In the genomic region with DNA sequence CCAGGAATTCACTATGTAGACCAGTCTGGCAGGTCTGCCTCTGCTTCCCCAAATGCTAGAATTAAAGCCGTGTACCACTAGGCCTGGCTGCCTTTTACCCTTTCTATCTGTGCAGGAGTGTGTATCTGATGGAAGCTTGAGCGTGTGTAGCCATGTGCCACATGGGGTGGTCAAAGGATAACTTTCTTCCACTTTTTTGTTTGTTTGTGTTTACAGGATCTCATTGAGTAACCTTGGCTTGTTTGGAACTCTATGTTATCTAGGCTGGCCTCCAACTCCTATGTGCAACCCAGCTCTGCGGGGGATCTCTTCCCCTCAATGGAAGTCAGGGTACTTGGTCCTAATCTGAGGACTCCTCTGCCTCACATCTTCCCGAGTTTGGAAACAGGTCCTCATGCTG, we compare ENCODE assay signal across 8 mouse cellular contexts. TPM values are rescaled to one million over a fixed set of nuclear protein-coding genes. Genes with fewer than 3 reads are reported as not detected.
DNase-seq lines count a peak whose midpoint lies in the region; ATAC-seq lines count a peak whose summit lies in the region.

No protein-coding gene starts in this region.

- peaks cover 35% of the 10 kb centered on the region for H3K4me1 ChIP-seq in heart, embryonic 12.5 days (replicated peaks)
- peaks cover 36% of the 10 kb centered on the region for H3K4me1 ChIP-seq in hindbrain, embryonic 13.5 days (replicated peaks)
- H3K4me1 ChIP-seq in midbrain, embryonic 11.5 days (ENCODE audit: control insufficient read depth, insufficient read depth, low read length): peaks cover 11% of the 10 kb centered on the region

- no peaks in the 10 kb centered on the region for H3K36me3 ChIP-seq in heart, embryonic 12.5 days
- no peaks in the 10 kb centered on the region for H3K36me3 ChIP-seq in hindbrain, embryonic 13.5 days
- H3K36me3 ChIP-seq in midbrain, embryonic 11.5 days (ENCODE audit: control insufficient read depth, insufficient read depth, low read length): no peaks in the 10 kb centered on the region

- H3K27ac ChIP-seq in heart, embryonic 12.5 days (ENCODE audit: poor library complexity, severe bottlenecking): 0 out of 2 replicates have a peak overlapping the region, but pooled peaks have one; percentile 75
- H3K27ac ChIP-seq in hindbrain, embryonic 13.5 days: no peak overlapping the region
- H3K27ac ChIP-seq in midbrain, embryonic 11.5 days (ENCODE audit: low read depth, low read length): no peak overlapping the region

- peak overlapping the region; percentile 99 for H3K4me3 ChIP-seq in heart, embryonic 12.5 days
- peak overlapping the region; percentile 97 for H3K4me3 ChIP-seq in hindbrain, embryonic 13.5 days
- H3K4me3 ChIP-seq in midbrain, embryonic 11.5 days (ENCODE audit: low read depth, low read length): peak overlapping the region; percentile 100

- no peaks in the 10 kb centered on the region for H3K9me3 ChIP-seq in heart, embryonic 12.5 days (replicated peaks)
- no peaks in the 10 kb centered on the region for H3K9me3 ChIP-seq in hindbrain, embryonic 13.5 days
- no peaks in the 10 kb centered on the region for H3K9me3 ChIP-seq in midbrain, embryonic 11.5 days (ENCODE audit: control insufficient read depth, low read length)

- no peak for DNase-seq in heart, adult 18-20 months
- DNase-seq in cerebellum, adult 18-20 months: peak; percentile 14 to 23
- no peak for DNase-seq in midbrain, embryonic 11.5 days (ENCODE audit: low spot score, missing footprints)
- DNase-seq in right cerebral cortex, postnatal 14 days: no peak
- DNase-seq in kidney, postnatal 10 days: no peak
- DNase-seq in testis, postnatal 14 days (ENCODE audit: low spot score): no peak

- peak overlapping the region; percentile 74 for H3K9ac ChIP-seq in heart, embryonic 12.5 days
- H3K9ac ChIP-seq in hindbrain, embryonic 13.5 days: peak overlapping the region; percentile 46; the same call in 1 of the 2 replicates
- H3K9ac ChIP-seq in midbrain, embryonic 11.5 days (ENCODE audit: low read length): peak overlapping the region; percentile 0; the same call in 1 of the 2 replicates

- no peak for ATAC-seq in heart, embryonic 12.5 days (ENCODE audit: insufficient number of reproducible peaks, low FRiP score)
- no peak for ATAC-seq in hindbrain, embryonic 13.5 days (ENCODE audit: low FRiP score)
- no peak for ATAC-seq in midbrain, embryonic 11.5 days (ENCODE audit: low FRiP score)

- H3K4me2 ChIP-seq in heart, embryonic 12.5 days: peak overlapping the region; percentile 85
- peak overlapping the region; percentile 86 for H3K4me2 ChIP-seq in hindbrain, embryonic 13.5 days
- peak overlapping the region; percentile 85; the same call in 1 of the 2 replicates for H3K4me2 ChIP-seq in midbrain, embryonic 11.5 days

- 37% methylated on average over 4 of the region's 4 CpGs for WGBS in heart, embryonic 12.5 days
- WGBS in hindbrain, embryonic 13.5 days: 52% methylated on average over 4 of the region's 4 CpGs
- WGBS in midbrain, embryonic 11.5 days: 46% methylated on average over 4 of the region's 4 CpGs

- no peaks in the 10 kb centered on the region for H3K27me3 ChIP-seq in heart, embryonic 12.5 days (replicated peaks)
- H3K27me3 ChIP-seq in hindbrain, embryonic 13.5 days: no peaks in the 10 kb centered on the region
- H3K27me3 ChIP-seq in midbrain, embryonic 11.5 days (ENCODE audit: control insufficient read depth, insufficient read depth, low read length): no peaks in the 10 kb centered on the region

RNA-seq across cellular contexts. Expression of a gene that starts 1.1 kb away (rescaled TPM):
- polyA plus RNA-seq in heart, embryonic 12.5 days (2016; fragmentation: Nextera tagmentation; extraction: Ambion mirVana): 65.2 and 66.5 TPM in 2 replicates
- 10 to 100 TPM; 42.9 to 53.6 TPM for total RNA-seq in heart, adult 18-20 months (2021)
- 67.7 and 68.2 TPM in 2 replicates for polyA plus RNA-seq in hindbrain, embryonic 13.5 days (2015; fragmentation: Nextera tagmentation; extraction: Ambion mirVana)
- 88.5 and 95.6 TPM in 2 replicates for polyA plus RNA-seq in midbrain, embryonic 11.5 days (2014; fragmentation: Nextera tagmentation; extraction: Ambion mirVana)

RNA-seq across cellular contexts. Expression of a gene that starts 49.2 kb away (rescaled TPM):
- 14.8 and 14.9 TPM in 2 replicates for polyA plus RNA-seq in heart, embryonic 12.5 days (2016; fragmentation: Nextera tagmentation; extraction: Ambion mirVana)
- total RNA-seq in heart, adult 18-20 months (2021): 10 to 100 TPM; 15.9 to 18.7 TPM
- 11.6 and 12.2 TPM in 2 replicates for polyA plus RNA-seq in hindbrain, embryonic 13.5 days (2015; fragmentation: Nextera tagmentation; extraction: Ambion mirVana)
- polyA plus RNA-seq in midbrain, embryonic 11.5 days (2014; fragmentation: Nextera tagmentation; extraction: Ambion mirVana): 10.1 and 11.0 TPM in 2 replicates

Comparison
In these comparisons a context has a peak if more than half of its experiments do, and no peak if none do; other contexts are left out.
1. H3K9ac ChIP-seq: peak in every context shown above with its lines; median percentile 74 in heart, embryonic 12.5 days; 46 in hindbrain, embryonic 13.5 days; 0 in midbrain, embryonic 11.5 days.
2. DNase-seq: peak in cerebellum, adult 18-20 months (2 of 2); none in heart, adult 18-20 months (0 of 2), midbrain, embryonic 11.5 days (single experiment), right cerebral cortex, postnatal 14 days (single experiment), kidney, postnatal 10 days (single experiment) and testis, postnatal 14 days (single experiment).
3. Peak in every context shown above with its lines, with median percentiles within 50 percentile points of each other: H3K4me2 ChIP-seq and H3K4me3 ChIP-seq.